Mouse (Mus musculus): ENCODE measurements around the gene Khdc1a. TPM values are rescaled to one million over a fixed set of nuclear protein-coding genes. Genes with fewer than 3 reads are reported as not detected.

The Khdc1a gene
- polyA plus RNA-seq, 1 experiment = not detected

DNA sequence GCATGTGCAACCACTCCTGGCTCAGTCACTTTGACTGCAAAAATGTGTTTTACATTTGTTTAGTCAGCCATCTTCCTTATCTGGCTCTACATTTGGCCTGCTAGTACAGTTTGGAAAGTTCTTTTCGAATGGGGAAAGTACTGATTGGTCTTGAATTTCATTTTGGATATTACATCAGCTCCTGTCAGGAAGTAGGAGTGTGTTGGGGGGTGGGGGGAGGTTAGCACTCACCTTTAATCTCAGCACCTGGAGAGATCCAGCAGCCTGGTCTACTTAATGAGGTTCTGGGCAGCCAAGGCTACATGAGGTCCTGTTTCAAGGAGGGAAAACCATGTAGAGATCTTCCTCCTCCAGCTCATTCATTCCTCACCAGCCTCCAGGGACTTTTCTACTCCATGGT is 33.8 kb downstream of the Khdc1a start, which contains the start of gene Khdc1b:
Khdc1b (plus strand) TSS at position 301 of the 400 bp plus-strand sequence.
- H3K79me2 ChIP-seq (ENCODE audit: control insufficient read depth, insufficient read depth) = no peaks in the 10 kb centered on the region
- H3K4me2 ChIP-seq (ENCODE audit: low read depth) = no peak within 1 kb of the TSS
- H3K4me3 ChIP-seq = no peak within 1 kb of the TSS
- H3K27me3 ChIP-seq (ENCODE audit: control insufficient read depth, insufficient read depth, insufficient read length) = no peaks in the 10 kb centered on the region
- no peaks in the 10 kb centered on the region for H3K36me3 ChIP-seq (ENCODE audit: control insufficient read depth, insufficient read depth)
- no peak for TF ChIP-seq MYOD1 (IDR thresholded peaks at IDR 0.05; ENCODE audit: control insufficient read depth in 1 of 3, insufficient read length in 2 of 3, low read depth in 2 of 3)
- no peak for TF ChIP-seq MYOG (IDR thresholded peaks at IDR 0.05; ENCODE audit: control insufficient read depth in 1 of 3, insufficient read depth in 1 of 3, insufficient read length in 2 of 3, low read depth in 2 of 3)
- no peak for TF ChIP-seq TCF3 (IDR thresholded peaks at IDR 0.05; ENCODE audit: insufficient read length, low read depth)
- no peak for TF ChIP-seq REST (IDR thresholded peaks at IDR 0.05; ENCODE audit: insufficient read depth, insufficient read length)
- TF ChIP-seq TCF12 (IDR thresholded peaks at IDR 0.05; ENCODE audit: insufficient read depth, poor library complexity, severe bottlenecking) = no peak
- TF ChIP-seq CEBPB (IDR thresholded peaks at IDR 0.05; ENCODE audit: insufficient read depth, poor library complexity, severe bottlenecking) = no peak
- no peak for TF ChIP-seq POLR2A (IDR thresholded peaks at IDR 0.05; ENCODE audit: insufficient read length, low read depth)
- TF ChIP-seq SRF (IDR thresholded peaks at IDR 0.05; ENCODE audit: control insufficient read depth, insufficient read length, low read depth) = no peak
- no peak for TF ChIP-seq E2F4 (IDR thresholded peaks at IDR 0.05; ENCODE audit: insufficient read depth)
- TF ChIP-seq POLR2AphosphoS2 (IDR thresholded peaks at IDR 0.05; ENCODE audit: insufficient read length, low read depth) = no peak
- no peak for TF ChIP-seq MAX (IDR thresholded peaks at IDR 0.05; ENCODE audit: low read depth)
- TF ChIP-seq USF1 (IDR thresholded peaks at IDR 0.05; ENCODE audit: low read depth) = no peak
- no peak within 1 kb of the TSS for H3ac ChIP-seq (ENCODE audit: control insufficient read depth, insufficient read length)

DNA sequence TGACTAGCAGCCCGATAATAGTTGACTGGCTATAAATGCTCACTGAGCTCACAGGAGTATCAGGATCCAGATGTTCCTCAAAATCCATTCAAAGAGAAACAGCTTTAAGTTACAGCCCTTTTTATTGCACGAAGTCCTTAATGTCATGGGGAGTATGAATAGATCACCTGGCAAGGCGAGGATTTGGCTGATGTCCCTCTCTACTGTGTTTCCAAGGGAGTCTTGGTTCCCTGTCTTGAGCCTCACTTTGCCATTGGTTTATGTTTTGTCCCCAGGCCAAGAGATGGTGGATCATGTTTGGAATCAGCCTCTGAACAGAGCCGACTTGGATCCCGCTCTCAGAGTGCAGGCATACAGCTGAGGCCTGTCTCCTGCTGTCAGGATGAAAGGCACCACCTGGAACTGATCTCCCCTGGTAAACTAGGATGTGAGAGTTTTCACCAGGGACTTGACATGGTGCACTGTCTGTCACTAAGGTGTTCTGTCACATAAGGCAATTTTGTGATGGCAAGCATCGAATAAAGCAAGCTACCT is 41.8 kb downstream of the Khdc1a start:
- Histone ChIP-seq H3ac (ENCODE audit: control insufficient read depth, insufficient read length) (no peak overlapping the region), H3K4me3 (no peak overlapping the region), H3K36me3 (ENCODE audit: control insufficient read depth, insufficient read depth) (no peaks in the 10 kb centered on the region), H3K4me2 (ENCODE audit: low read depth) (no peak overlapping the region), H3K27me3 (ENCODE audit: control insufficient read depth, insufficient read depth, insufficient read length) (no peaks in the 10 kb centered on the region), H3K79me2 (ENCODE audit: control insufficient read depth, insufficient read depth) (no peaks in the 10 kb centered on the region)
- TF ChIP-seq E2F4 (IDR thresholded peaks at IDR 0.05; ENCODE audit: insufficient read depth) (no peak), MAX (IDR thresholded peaks at IDR 0.05; ENCODE audit: low read depth) (no peak), POLR2AphosphoS2 (IDR thresholded peaks at IDR 0.05; ENCODE audit: insufficient read length, low read depth) (no peak), MYOG (IDR thresholded peaks at IDR 0.05; ENCODE audit: control insufficient read depth in 1 of 3, insufficient read depth in 1 of 3, insufficient read length in 2 of 3, low read depth in 2 of 3) (no peak), REST (IDR thresholded peaks at IDR 0.05; ENCODE audit: insufficient read depth, insufficient read length) (no peak), TCF3 (IDR thresholded peaks at IDR 0.05; ENCODE audit: insufficient read length, low read depth) (no peak), CEBPB (IDR thresholded peaks at IDR 0.05; ENCODE audit: insufficient read depth, poor library complexity, severe bottlenecking) (no peak), MYOD1 (IDR thresholded peaks at IDR 0.05; ENCODE audit: control insufficient read depth in 1 of 3, insufficient read length in 2 of 3, low read depth in 2 of 3) (no peak), SRF (IDR thresholded peaks at IDR 0.05; ENCODE audit: control insufficient read depth, insufficient read length, low read depth) (no peak), USF1 (IDR thresholded peaks at IDR 0.05; ENCODE audit: low read depth) (no peak), TCF12 (IDR thresholded peaks at IDR 0.05; ENCODE audit: insufficient read depth, poor library complexity, severe bottlenecking) (no peak), POLR2A (IDR thresholded peaks at IDR 0.05; ENCODE audit: insufficient read length, low read depth) (no peak)

Other genes starting within 250 kb of the Khdc1a start
- 0.52 TPM for gene Tmem14a, start 131.1 kb upstream of the Khdc1a start, polyA plus RNA-seq (2012; fragmentation: generic; extraction: Trizol)
- 0.30 TPM for gene Gsta3, start 109.1 kb upstream of the Khdc1a start, polyA plus RNA-seq (2012; fragmentation: generic; extraction: Trizol)
- not detected for gene Khdc1c, start 18.7 kb downstream of the Khdc1a start, polyA plus RNA-seq (2012; fragmentation: generic; extraction: Trizol)
- gene Khdc1b, start 33.9 kb downstream of the Khdc1a start, polyA plus RNA-seq (2012; fragmentation: generic; extraction: Trizol) = not detected